Mouse (Mus musculus): Measurements from ENCODE around the gene Lrmda. TPM values are rescaled to one million over a fixed set of nuclear protein-coding genes. Genes with fewer than 3 reads are reported as not detected.
A peak's percentile ranks its signal among the peaks of the same experiment; 100 is the strongest.

The Lrmda gene
- total RNA-seq, 2 experiments from 2014 or later, result 0.66 to 0.97 TPM

- intact Hi-C loops (cut with DNase I), result no loop called here
- DNase-seq (ENCODE audit: low spot score in 2 of 2), result no peak
These were observed 53.9 kb downstream of the Lrmda start for GRCm38 (mm10) chr14:22073385-22073784.

GRCm38 (mm10) chr14:22074229-22074628 is 54.7 kb downstream of the Lrmda start:
- no peak for DNase-seq (ENCODE audit: low spot score in 2 of 2)
- intact Hi-C loops (cut with DNase I), result no loop called here

GRCm38 (mm10) chr14:22083931-22084330 is 64.4 kb downstream of the Lrmda start:
- DNase-seq (ENCODE audit: low spot score in 2 of 2), result no peak
- intact Hi-C loops (cut with DNase I), result no loop called here

- intact Hi-C loops (cut with DNase I), result no loop called here
- no peak for DNase-seq (ENCODE audit: low spot score in 2 of 2)
These were observed 65.9 kb downstream of the Lrmda start for GRCm38 (mm10) chr14:22085411-22085810.

GRCm38 (mm10) chr14:22088604-22089003 is 69.1 kb downstream of the Lrmda start:
- intact Hi-C loops (cut with DNase I), result no loop called here

GRCm38 (mm10) chr14:22089331-22089730 is 69.8 kb downstream of the Lrmda start:
- intact Hi-C loops (cut with DNase I), result no loop called here
- DNase-seq (ENCODE audit: low spot score in 2 of 2), result no peak

More at GRCm38 (mm10) chr14:22088604-22089003, 69.1 kb downstream of the Lrmda start:
- DNase-seq (ENCODE audit: low spot score in 2 of 2), result no peak

- intact Hi-C loops (cut with DNase I), result no loop called here
- DNase-seq (ENCODE audit: low spot score in 2 of 2), result no peak
These were observed 70.5 kb downstream of the Lrmda start for GRCm38 (mm10) chr14:22089866-22090470.

GRCm38 (mm10) chr14:22090778-22091211 is 71.3 kb downstream of the Lrmda start:
- intact Hi-C loops (cut with DNase I), result no loop called here
- DNase-seq (ENCODE audit: low spot score in 2 of 2), result no peak

- no peak for DNase-seq (ENCODE audit: low spot score in 2 of 2)
- intact Hi-C loops (cut with DNase I), result no loop called here
These were observed 71.8 kb downstream of the Lrmda start for GRCm38 (mm10) chr14:22091306-22091705.

- peak in 1 of 2 experiments; percentile 7 for DNase-seq (ENCODE audit: low spot score in 2 of 2)
These were observed 73.6 kb downstream of the Lrmda start for GRCm38 (mm10) chr14:22093124-22093523.

GRCm38 (mm10) chr14:22101961-22102805 is 82.7 kb downstream of the Lrmda start:
- intact Hi-C loops (cut with DNase I), result no loop called here
- DNase-seq (ENCODE audit: low spot score in 2 of 2), result no peak

More at GRCm38 (mm10) chr14:22093124-22093523, 73.6 kb downstream of the Lrmda start:
- intact Hi-C loops (cut with DNase I), result no loop called here

GRCm38 (mm10) chr14:22105855-22106254 is 86.3 kb downstream of the Lrmda start:
- intact Hi-C loops (cut with DNase I), result no loop called here
- no peak for DNase-seq (ENCODE audit: low spot score in 2 of 2)

GRCm38 (mm10) chr14:22106777-22107176 is 87.3 kb downstream of the Lrmda start:
- intact Hi-C loops (cut with DNase I), result no loop called here
- no peak for DNase-seq (ENCODE audit: low spot score in 2 of 2)

- DNase-seq (ENCODE audit: low spot score in 2 of 2), result no peak
- intact Hi-C loops (cut with DNase I), result no loop called here
These were observed 89.9 kb downstream of the Lrmda start for GRCm38 (mm10) chr14:22109423-22109822.

GRCm38 (mm10) chr14:22113463-22114361 is 94.2 kb downstream of the Lrmda start:
- intact Hi-C loops (cut with DNase I), result no loop called here
- no peak for DNase-seq (ENCODE audit: low spot score in 2 of 2)

GRCm38 (mm10) chr14:22114651-22115351 is 95.3 kb downstream of the Lrmda start:
- intact Hi-C loops (cut with DNase I), result no loop called here
- no peak for DNase-seq (ENCODE audit: low spot score in 2 of 2)

- no peak for DNase-seq (ENCODE audit: low spot score in 2 of 2)
- intact Hi-C loops (cut with DNase I), result no loop called here
These were observed 98.6 kb downstream of the Lrmda start for GRCm38 (mm10) chr14:22118096-22118495.

GRCm38 (mm10) chr14:22118512-22118911 is 99.0 kb downstream of the Lrmda start:
- no peak for DNase-seq (ENCODE audit: low spot score in 2 of 2)
- intact Hi-C loops (cut with DNase I), result no loop called here

- DNase-seq (ENCODE audit: low spot score in 2 of 2), result no peak
- intact Hi-C loops (cut with DNase I), result no loop called here
These were observed 106.8 kb downstream of the Lrmda start for GRCm38 (mm10) chr14:22126276-22126675.
